Mouse (Mus musculus) cerebellum, adult 2 months (tissue): ENCODE results near the gene Gm5485.

Source experiments
- CTCF ChIP-seq: fragments of 200-500 bp; IDR thresholded peaks from 2 replicates; pipeline ENCODE4 v1.5.1; 2011; ENCODE audit warnings: low read depth, mild to moderate bottlenecking, control low read depth, low read length, moderate library complexity, borderline replicate concordance; ENCODE audit not compliant: insufficient read depth
- POLR2A ChIP-seq: fragments of 200-500 bp; IDR thresholded peaks from 2 replicates; pipeline ENCODE4 v1.6.1; 2011; ENCODE audit warnings: low read length, control low read depth, borderline replicate concordance; ENCODE audit not compliant: insufficient read depth

DNA sequence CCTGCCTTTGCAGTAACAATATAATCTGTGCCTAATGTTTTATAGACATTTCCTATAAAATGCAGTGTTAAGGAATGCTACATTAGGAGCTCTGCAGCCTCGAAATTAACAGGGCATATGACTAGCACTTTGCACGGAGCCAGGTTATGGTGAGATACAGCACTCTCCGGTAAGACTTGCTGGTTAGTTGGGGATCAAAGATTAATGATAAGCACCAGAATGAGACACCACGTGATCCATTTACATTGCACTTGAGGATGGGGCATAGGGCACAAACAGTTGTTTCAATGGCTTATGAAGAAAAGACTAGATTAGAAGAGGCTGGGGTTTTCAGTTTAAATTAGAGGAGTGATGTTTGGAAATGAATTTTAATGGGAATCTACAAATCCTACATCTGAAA, 9.3 kb downstream of the Gm5485 start:
- TF ChIP-seq CTCF: no peak
- TF ChIP-seq POLR2A: no peak
